Mouse (Mus musculus) adrenal gland, adult 18-20 months (tissue): ENCODE measurements around the gene Vmn1r11. TPM values are rescaled to one million over a fixed set of nuclear protein-coding genes. Genes with fewer than 3 reads are reported as not detected.

Source experiments
- DNase-seq, 2 experiments: peaks; one replicate each; pipeline ENCODE4 v3.0.0; 2021 to 2022; ENCODE audit warnings: low spot score in 2 of 2
- long read RNA-seq, 2 experiments: library from polyadenylated mRNA; stranded (forward); transcript quantifications; one replicate each; pipeline ENCODE4 v2.0.0; 2021
- total RNA-seq, 2 experiments: library from RNA; stranded (reverse); gene quantifications; 1 replicate in 1 of 2; 2 replicates in 1 of 2; pipeline ENCODE4 v1.2.3; 2021

The Vmn1r11 gene
- total RNA-seq: not detected
- long read RNA-seq, experiment 1: 0 reads
- long read RNA-seq, experiment 2: 0 reads

GRCm38 (mm10) chr6:57133155-57133554, at the start of gene Vmn1r11:
Gene Vmn1r11, plus strand, starts transcription at chr6:57133455.
- DNase-seq: no peak

- DNase-seq: no peak
Measured at GRCm38 (mm10) chr6:57106358-57106757, 26.9 kb upstream of the Vmn1r11 start.

- no peak for DNase-seq
Measured at GRCm38 (mm10) chr6:57109154-57109553, 24.1 kb upstream of the Vmn1r11 start, which contains the start of gene Vmn1r10. Gene Vmn1r10, plus strand, starts transcription at chr6:57109454.

- DNase-seq: no peak
Measured at GRCm38 (mm10) chr6:57156619-57157018, 23.4 kb downstream of the Vmn1r11 start, which contains the start of gene Vmn1r12. Gene Vmn1r12, plus strand, starts transcription at chr6:57156919.

Other genes with a start within 250 kb of the Vmn1r11 start
- gene Nt5c3, start 209.5 kb upstream of the Vmn1r11 start, total RNA-seq: 10 to 100 TPM; 19.7 to 23.3 TPM
- gene Vmn1r4, start 209.4 kb upstream of the Vmn1r11 start, total RNA-seq: under 1 TPM; 0.32 to 0.33 TPM
- not detected for gene Vmn1r5, start 163.2 kb upstream of the Vmn1r11 start, total RNA-seq
- gene Vmn1r6, start 136.2 kb upstream of the Vmn1r11 start, total RNA-seq: not detected
- not detected for gene Vmn1r7, start 108.1 kb upstream of the Vmn1r11 start, total RNA-seq
- gene Vmn1r8, start 101.2 kb upstream of the Vmn1r11 start, total RNA-seq: not detected
- gene Vmn1r9, start 66.7 kb upstream of the Vmn1r11 start, total RNA-seq: not detected
- not detected for gene Vmn1r10, start 24.0 kb upstream of the Vmn1r11 start, total RNA-seq
- gene Vmn1r12, start 23.5 kb downstream of the Vmn1r11 start, total RNA-seq: not detected
- not detected for gene Vmn1r13, start 69.8 kb downstream of the Vmn1r11 start, total RNA-seq
- gene Vmn1r14, start 98.2 kb downstream of the Vmn1r11 start, total RNA-seq: not detected
- gene Vmn1r15, start 124.5 kb downstream of the Vmn1r11 start, total RNA-seq: not detected
- gene Vmn1r16, start 196.0 kb downstream of the Vmn1r11 start, total RNA-seq: not detected
- not detected for gene Vmn1r17, start 230.3 kb downstream of the Vmn1r11 start, total RNA-seq